Mouse (Mus musculus) stomach, postnatal 0 days (tissue): ENCODE data around the gene Nrsn2.

Source experiments
- CTCF ChIP-seq: IDR thresholded peaks from 2 replicates; pipeline ENCODE4 v1.5.1; 2016; ENCODE audit warnings: antibody characterized with exemption, low read depth, mild to moderate bottlenecking, moderate library complexity
- EP300 ChIP-seq: optimal IDR thresholded peaks from 2 replicates; pipeline ENCODE3; 2016; ENCODE audit warnings: antibody characterized with exemption

- TF ChIP-seq CTCF (no peak), EP300 (no peak)
Observed at GRCm38 (mm10) chr2:152344361-152344760, 32.1 kb downstream of the Nrsn2 start.
